Mouse (Mus musculus): ENCODE measurements at regions not wholly inside any gene's neighbourhood (a gene's known extent, or its start where the extent isn't known, plus 50 kb on each side); places are given as distances from the start of the nearest gene placed in this dataset.
"Not testable (repeated sequence)": the region's sequence is repeated elsewhere in the genome, so short reads cannot be mapped to it uniquely, and the experiment has no call there.

- DNase-seq (ENCODE audit: low read depth): not testable (repeated sequence)
Observed at GRCm38 (mm10) chr6:47679946-47680345, 84.8 kb upstream of the Ezh2 start.

- DNase-seq (ENCODE audit: low read depth): not testable (repeated sequence)
Observed at GRCm38 (mm10) chr6:47672741-47673140, 77.6 kb upstream of the Ezh2 start.

GRCm38 (mm10) chr6:47652880-47653279, 57.7 kb upstream of the Ezh2 start:
- not testable (repeated sequence) for DNase-seq (ENCODE audit: low read depth)

- not testable (repeated sequence) for DNase-seq (ENCODE audit: low read depth)
Observed at GRCm38 (mm10) chr6:47651385-47651718, 56.2 kb upstream of the Ezh2 start.

GRCm38 (mm10) chr6:47650463-47651384, 55.6 kb upstream of the Ezh2 start:
- DNase-seq (ENCODE audit: low read depth): peak; percentile 100

- no peak for DNase-seq (ENCODE audit: low read depth)
Observed at GRCm38 (mm10) chr6:47649961-47650360, 54.8 kb upstream of the Ezh2 start.

GRCm38 (mm10) chr6:47649451-47649931, 54.4 kb upstream of the Ezh2 start:
- peak; percentile 57 for DNase-seq (ENCODE audit: low read depth)

GRCm38 (mm10) chr6:47648899-47649298, 53.8 kb upstream of the Ezh2 start:
- no peak for DNase-seq (ENCODE audit: low read depth)

- peak; percentile 51 for DNase-seq (ENCODE audit: low read depth)
Observed at GRCm38 (mm10) chr6:47648316-47648715, 53.2 kb upstream of the Ezh2 start.

- DNase-seq (ENCODE audit: low read depth): peak; percentile 46
Observed at GRCm38 (mm10) chr6:47647876-47648275, 52.7 kb upstream of the Ezh2 start.

GRCm38 (mm10) chr6:47646731-47647567, 51.8 kb upstream of the Ezh2 start:
- DNase-seq (ENCODE audit: low read depth): peak; percentile 75

- DNase-seq (ENCODE audit: low read depth): no peak
Observed at GRCm38 (mm10) chr6:47646022-47646421, 50.9 kb upstream of the Ezh2 start.
